Mouse (Mus musculus) liver, postnatal 0 days (tissue): ENCODE data around the gene Jmjd8. TPM values are rescaled to one million over a fixed set of nuclear protein-coding genes. Genes with fewer than 3 reads are reported as not detected.

ENCODE experiments used
- ATAC-seq: fragments of 200-750 bp; cut with Nextera tagmentation; 2 replicates; pipeline ENCODE4 v1.8.0; 2017; ENCODE audit warnings: mild to moderate bottlenecking, moderate library complexity
- DNase-seq: peaks from one replicate; pipeline ENCODE4 v3.0.0-alpha.2; 2016
- H3K27ac ChIP-seq: fragments of 300-500 bp; sonication (generic); 2 replicates; pipeline ENCODE4 v1.5.1; 2014; ENCODE audit warnings: antibody characterized with exemption, moderate library complexity, mild to moderate bottlenecking, low read depth
- H3K27me3 ChIP-seq: fragments of 300-500 bp; sonication (generic); 2 replicates; pipeline ENCODE4 v1.6.1; 2014; ENCODE audit warnings: low read length, control low read depth, mixed read lengths; ENCODE audit not compliant: insufficient read depth
- H3K36me3 ChIP-seq: fragments of 300-500 bp; sonication (generic); replicated peaks from 2 replicates; pipeline ENCODE4 v1.6.1; 2014; ENCODE audit warnings: mild to moderate bottlenecking, control low read depth, low read length, moderate library complexity, mixed read lengths; ENCODE audit not compliant: insufficient read depth
- H3K4me1 ChIP-seq: fragments of 300-500 bp; sonication (generic); 2 replicates; pipeline ENCODE4 v1.6.1; 2014; ENCODE audit warnings: antibody characterized with exemption, mild to moderate bottlenecking, control low read depth; ENCODE audit not compliant: insufficient read depth
- H3K4me2 ChIP-seq: fragments of 300-500 bp; sonication (generic); 2 replicates; pipeline ENCODE4 v1.6.1; 2014; ENCODE audit warnings: low read depth, mild to moderate bottlenecking, low read length, moderate library complexity, mixed read lengths
- H3K4me3 ChIP-seq: fragments of 300-500 bp; sonication (generic); 2 replicates; pipeline ENCODE4 v1.5.1; 2014; ENCODE audit warnings: low read depth, low read length
- H3K9ac ChIP-seq: fragments of 300-500 bp; sonication (generic); replicated peaks from 2 replicates; pipeline ENCODE4 v1.6.1; 2014; ENCODE audit warnings: mild to moderate bottlenecking, moderate library complexity
- H3K9me3 ChIP-seq: fragments of 300-500 bp; sonication (generic); 2 replicates; pipeline ENCODE4 v1.6.1; 2016; ENCODE audit warnings: mild to moderate bottlenecking, control low read depth, low read length, mixed read lengths
- CTCF ChIP-seq: sonication (generic); IDR thresholded peaks from 2 replicates; pipeline ENCODE4 v1.5.1; 2016; ENCODE audit warnings: antibody characterized with exemption, low read depth
- EP300 ChIP-seq: IDR thresholded peaks from 2 replicates; pipeline ENCODE4 v1.6.1; 2016; ENCODE audit warnings: antibody characterized with exemption, low read depth, mild to moderate bottlenecking
- WGBS: fragments of 180-500 bp; shearing (Covaris S2); extraction: QIAGEN DNeasy Blood & Tissue Kit; methylation state at CpG from one replicate; pipeline ENCODE4 v1.1.7; 2014; ENCODE audit not compliant: insufficient replicate concordance; 5-methylcytosine and 5-hydroxymethylcytosine counted together
- polyA plus RNA-seq: library from polyadenylated mRNA; unstranded; fragments of >200 nt; fragmentation: Nextera tagmentation; extraction: Ambion mirVana; gene quantifications from 2 replicates; pipeline ENCODE4 v1.2.1, GENCODE M21; 2015

Jmjd8 gene
- polyA plus RNA-seq, 1 experiment from 2014 or later: 13.8 TPM

GRCm38 (mm10) chr17:25817662-25818061 is 11.0 kb upstream of the Jmjd8 start:
- no peak overlapping the region for H3K9ac ChIP-seq
- H3K4me1 ChIP-seq: peaks cover under 1% of the 10 kb centered on the region; the same call in 1 of the 2 replicates
- no peaks in the 10 kb centered on the region for H3K9me3 ChIP-seq
- peaks cover 56% of the 10 kb centered on the region for H3K27me3 ChIP-seq
- H3K4me3 ChIP-seq: no peak overlapping the region
- H3K36me3 ChIP-seq: no peaks in the 10 kb centered on the region
- no peak overlapping the region for H3K4me2 ChIP-seq
- 70% methylated on average over 11 of the region's 11 CpGs for WGBS
- no peak for DNase-seq
- no peak overlapping the region for H3K27ac ChIP-seq
- TF ChIP-seq EP300 (no peak), CTCF (no peak)
- no peak for ATAC-seq

DNA sequence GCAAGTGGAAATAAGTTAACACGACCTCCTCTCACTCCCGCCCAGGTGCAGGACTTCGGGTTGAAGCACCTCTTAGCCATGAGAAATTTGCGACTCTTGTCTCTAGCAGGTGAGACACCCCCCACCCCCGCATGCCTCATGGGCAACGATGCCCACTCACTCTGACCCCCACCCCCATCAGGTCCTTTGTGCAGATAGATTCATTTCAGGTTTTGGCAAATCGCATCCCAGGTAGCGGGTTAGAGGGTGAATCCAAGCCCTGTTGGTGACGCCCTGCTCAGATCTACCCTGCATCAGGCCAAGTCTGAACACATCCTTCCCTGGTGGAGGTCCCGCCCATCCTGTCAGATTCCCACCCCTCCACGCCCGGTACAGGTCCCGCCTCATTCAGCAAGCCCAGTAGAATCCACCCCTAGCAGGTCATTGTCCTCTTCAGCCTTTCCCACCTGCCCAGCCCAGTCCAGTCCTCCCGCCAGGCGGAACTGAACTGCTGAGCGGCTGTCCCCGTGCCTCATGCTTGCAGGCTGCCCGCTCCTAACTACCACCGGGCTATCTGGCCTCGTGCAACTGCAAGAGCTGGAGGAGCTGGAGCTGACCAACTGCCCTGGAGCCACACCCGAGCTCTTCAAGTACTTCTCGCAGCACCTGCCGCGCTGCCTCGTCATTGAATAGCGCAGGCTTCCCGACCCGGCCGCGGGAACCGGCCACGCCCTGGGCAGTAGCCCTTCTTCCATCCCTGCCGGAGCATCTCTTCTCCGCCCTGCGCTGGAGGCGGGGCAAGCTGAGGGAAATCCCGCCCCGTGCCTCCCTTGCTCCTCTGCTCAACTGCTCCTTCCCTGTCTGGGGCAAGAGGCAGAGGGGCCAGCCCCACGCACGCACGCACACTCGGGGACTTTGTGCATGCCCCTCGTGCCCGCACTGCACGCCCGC is 9.6 kb upstream of the Jmjd8 start:
- Histone ChIP-seq H3K4me2 (no peak overlapping the region), H3K36me3 (no peaks in the 10 kb centered on the region)
- 8% methylated on average over 45 of the region's 46 CpGs for WGBS

GRCm38 (mm10) chr17:25823452-25823851 is 5.2 kb upstream of the Jmjd8 start, which contains the start of gene Wdr24:
Gene Wdr24 (plus strand): TSS chr17:25823627.
- Histone ChIP-seq H3K27me3 (peaks cover 24% of the 10 kb centered on the region), H3K4me1 (peaks cover 22% of the 10 kb centered on the region), H3K9ac (peak within 1 kb of the TSS; percentile 71), H3K9me3 (no peaks in the 10 kb centered on the region), H3K36me3 (peaks cover 13% of the 10 kb centered on the region), H3K4me3 (peak within 1 kb of the TSS; percentile 74), H3K4me2 (peak within 1 kb of the TSS; percentile 92), H3K27ac (peak within 1 kb of the TSS; percentile 62)
- DNase-seq (peak; percentile 80), ATAC-seq (peak; percentile 79)
- peak; percentile 7; the same call in 1 of the 2 replicates for TF ChIP-seq CTCF
- peak; percentile 44; the same call in 1 of the 2 replicates for TF ChIP-seq EP300
- under 1% methylated on average over 18 of the region's 18 CpGs for WGBS

More for the DNA sequence above, 9.6 kb upstream of the Jmjd8 start:
- H3K27me3 ChIP-seq: peaks cover 45% of the 10 kb centered on the region
- H3K9me3 ChIP-seq: no peaks in the 10 kb centered on the region
- peak; percentile 54 for ATAC-seq
- no peak overlapping the region for H3K4me3 ChIP-seq
- H3K9ac ChIP-seq: no peak overlapping the region
- no peak overlapping the region for H3K27ac ChIP-seq
- no peak for TF ChIP-seq CTCF
- no peak for TF ChIP-seq EP300
- H3K4me1 ChIP-seq: peaks cover 8% of the 10 kb centered on the region
- DNase-seq: peak; percentile 29

DNA sequence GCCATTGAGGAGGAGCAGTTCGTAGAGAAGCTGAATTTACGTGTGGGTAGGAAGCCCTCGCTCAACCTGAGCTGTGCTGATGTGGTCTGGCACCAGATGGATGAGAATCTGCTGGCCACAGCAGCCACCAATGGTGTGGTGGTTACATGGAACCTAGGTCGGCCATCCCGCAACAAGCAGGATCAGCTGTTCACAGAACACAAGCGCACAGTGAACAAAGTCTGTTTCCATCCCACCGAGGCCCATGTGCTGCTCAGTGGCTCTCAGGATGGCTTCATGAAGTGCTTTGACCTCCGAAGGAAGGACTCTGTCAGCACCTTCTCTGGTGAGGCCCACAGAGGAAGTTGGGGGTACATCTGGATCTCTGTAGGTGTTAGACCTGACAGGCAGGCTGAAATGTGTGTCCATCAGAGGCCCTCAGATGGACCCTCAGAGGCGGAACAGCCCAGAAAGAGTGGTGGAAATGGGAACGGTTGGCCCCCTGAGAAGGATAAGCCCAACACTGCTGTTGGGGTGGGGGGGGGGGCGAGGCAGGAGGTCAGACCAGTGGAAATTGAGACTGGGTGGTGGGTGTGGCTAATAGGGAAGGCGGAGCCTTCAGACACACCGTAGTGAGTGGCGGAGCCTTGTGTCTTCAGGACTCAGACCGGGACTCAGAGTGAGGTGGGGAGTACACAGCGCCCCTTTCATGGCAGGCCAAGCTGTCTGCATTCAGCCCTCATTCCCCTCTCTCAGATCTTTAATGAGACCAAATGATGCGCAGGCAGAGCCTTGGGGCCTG is 4.1 kb upstream of the Jmjd8 start:
- ATAC-seq (no peak), DNase-seq (no peak)
- 66% methylated on average over 17 of the region's 17 CpGs for WGBS
- Histone ChIP-seq H3K4me1 (peaks cover 29% of the 10 kb centered on the region), H3K27me3 (peaks cover 13% of the 10 kb centered on the region), H3K27ac (no peak overlapping the region), H3K36me3 (peaks cover 13% of the 10 kb centered on the region), H3K9me3 (no peaks in the 10 kb centered on the region), H3K9ac (peak overlapping the region; percentile 71), H3K4me3 (peak overlapping the region; percentile 74), H3K4me2 (peak overlapping the region; percentile 92)
- TF ChIP-seq CTCF (no peak), EP300 (no peak)

- H3K9ac ChIP-seq: no peak overlapping the region; the same call in 1 of the 2 replicates
- H3K27ac ChIP-seq: no peak overlapping the region
- peaks cover 17% of the 10 kb centered on the region for H3K36me3 ChIP-seq
- TF ChIP-seq CTCF: no peak
- TF ChIP-seq EP300: no peak
- H3K4me1 ChIP-seq: peaks cover 35% of the 10 kb centered on the region
- H3K4me3 ChIP-seq: no peak overlapping the region
- no peaks in the 10 kb centered on the region for H3K9me3 ChIP-seq
- 83% methylated on average over 6 of the region's 6 CpGs for WGBS
- ATAC-seq (no peak), DNase-seq (no peak)
- H3K4me2 ChIP-seq: peak overlapping the region; percentile 92; the same call in 1 of the 2 replicates
- H3K27me3 ChIP-seq: 0 out of 2 replicates have a peak, but pooled peaks cover 5% of the 10 kb centered on the region
Measured at GRCm38 (mm10) chr17:25825311-25825710, 3.4 kb upstream of the Jmjd8 start.

DNA sequence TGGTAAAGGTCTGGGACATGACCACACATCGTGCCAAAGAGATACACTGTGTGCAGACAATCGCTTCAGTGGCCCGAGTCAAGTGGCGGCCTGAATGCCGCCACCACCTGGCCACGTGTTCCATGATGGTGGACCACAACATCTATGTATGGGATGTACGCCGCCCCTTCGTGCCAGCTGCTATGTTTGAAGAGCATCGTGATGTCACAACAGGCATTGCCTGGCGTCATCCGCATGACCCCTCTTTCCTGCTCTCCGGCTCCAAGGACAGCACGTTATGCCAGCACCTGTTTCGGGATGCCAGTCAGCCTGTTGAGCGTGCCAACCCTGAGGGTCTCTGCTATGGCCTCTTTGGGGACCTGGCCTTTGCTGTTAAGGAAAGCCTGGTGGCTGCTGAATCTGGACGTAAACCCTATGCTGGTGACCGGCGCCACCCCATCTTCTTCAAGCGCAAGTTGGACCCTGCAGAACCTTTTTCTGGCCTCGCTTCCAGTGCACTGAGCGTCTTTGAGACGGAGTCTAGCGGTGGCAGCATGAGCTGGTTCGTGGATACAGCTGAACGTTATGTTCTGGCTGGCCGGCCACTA is 2.6 kb upstream of the Jmjd8 start:
- H3K9me3 ChIP-seq: no peaks in the 10 kb centered on the region
- peaks cover 39% of the 10 kb centered on the region for H3K4me1 ChIP-seq
- H3K36me3 ChIP-seq: peaks cover 24% of the 10 kb centered on the region
- H3K4me2 ChIP-seq: no peak overlapping the region
- no peak for ATAC-seq
- no peak overlapping the region for H3K4me3 ChIP-seq
- 91% methylated on average over 27 of the region's 27 CpGs for WGBS
- H3K27me3 ChIP-seq: 0 out of 2 replicates have a peak, but pooled peaks cover 4% of the 10 kb centered on the region
- no peak for DNase-seq
- no peak overlapping the region for H3K27ac ChIP-seq
- TF ChIP-seq EP300 (no peak), CTCF (no peak)
- H3K9ac ChIP-seq: no peak overlapping the region
